Mouse (Mus musculus) midbrain, embryonic 13.5 days (tissue): Measurements from ENCODE around the gene Rnaseh1. TPM values are rescaled to one million over a fixed set of nuclear protein-coding genes. Genes with fewer than 3 reads are reported as not detected.

Experiments used
- ATAC-seq: fragments of 200-750 bp; cut with Nextera tagmentation; 2 replicates; pipeline ENCODE4 v1.8.0; 2017; ENCODE audit warnings: mild to moderate bottlenecking, moderate TSS enrichment, moderate library complexity
- H3K27ac ChIP-seq: fragments of 300-500 bp; sonication (generic); 2 replicates; pipeline ENCODE4 v1.5.1; 2015; ENCODE audit warnings: inconsistent platforms, mild to moderate bottlenecking, moderate library complexity
- H3K27me3 ChIP-seq: fragments of 300-500 bp; sonication (generic); 2 replicates; pipeline ENCODE4 v1.6.1; 2015; ENCODE audit warnings: mild to moderate bottlenecking, inconsistent platforms
- H3K36me3 ChIP-seq: fragments of 300-500 bp; sonication (generic); 2 replicates; pipeline ENCODE4 v1.6.1; 2015; ENCODE audit warnings: mild to moderate bottlenecking, inconsistent platforms
- H3K4me1 ChIP-seq: fragments of 300-500 bp; sonication (generic); replicated peaks from 2 replicates; pipeline ENCODE4 v1.6.1; 2015; ENCODE audit warnings: inconsistent platforms
- H3K4me2 ChIP-seq: fragments of 300-500 bp; sonication (generic); replicated peaks from 2 replicates; pipeline ENCODE4 v1.6.1; 2015; ENCODE audit warnings: moderate library complexity, mild to moderate bottlenecking, inconsistent platforms
- H3K4me3 ChIP-seq: fragments of 300-500 bp; sonication (generic); replicated peaks from 2 replicates; pipeline ENCODE4 v1.5.1; 2015; ENCODE audit warnings: mild to moderate bottlenecking, inconsistent platforms
- H3K9ac ChIP-seq: fragments of 300-500 bp; sonication (generic); replicated peaks from 2 replicates; pipeline ENCODE4 v1.6.1; 2015; ENCODE audit warnings: mild to moderate bottlenecking, inconsistent platforms
- H3K9me3 ChIP-seq: fragments of 300-500 bp; sonication (generic); 2 replicates; pipeline ENCODE4 v1.6.1; 2016; ENCODE audit warnings: mild to moderate bottlenecking, inconsistent platforms
- WGBS: fragments of 180-500 bp; shearing (Covaris S2); methylation state at CpG from one replicate; pipeline ENCODE4 v1.1.7; 2015; 5-methylcytosine and 5-hydroxymethylcytosine counted together
- polyA plus RNA-seq: library from polyadenylated mRNA; unstranded; fragments of >200 nt; fragmentation: Nextera tagmentation; extraction: Ambion mirVana; gene quantifications from 2 replicates; pipeline ENCODE4 v1.2.1, GENCODE M21; 2015

Rnaseh1 gene
- polyA plus RNA-seq, result 24.9 and 28.7 TPM in 2 replicates

DNA sequence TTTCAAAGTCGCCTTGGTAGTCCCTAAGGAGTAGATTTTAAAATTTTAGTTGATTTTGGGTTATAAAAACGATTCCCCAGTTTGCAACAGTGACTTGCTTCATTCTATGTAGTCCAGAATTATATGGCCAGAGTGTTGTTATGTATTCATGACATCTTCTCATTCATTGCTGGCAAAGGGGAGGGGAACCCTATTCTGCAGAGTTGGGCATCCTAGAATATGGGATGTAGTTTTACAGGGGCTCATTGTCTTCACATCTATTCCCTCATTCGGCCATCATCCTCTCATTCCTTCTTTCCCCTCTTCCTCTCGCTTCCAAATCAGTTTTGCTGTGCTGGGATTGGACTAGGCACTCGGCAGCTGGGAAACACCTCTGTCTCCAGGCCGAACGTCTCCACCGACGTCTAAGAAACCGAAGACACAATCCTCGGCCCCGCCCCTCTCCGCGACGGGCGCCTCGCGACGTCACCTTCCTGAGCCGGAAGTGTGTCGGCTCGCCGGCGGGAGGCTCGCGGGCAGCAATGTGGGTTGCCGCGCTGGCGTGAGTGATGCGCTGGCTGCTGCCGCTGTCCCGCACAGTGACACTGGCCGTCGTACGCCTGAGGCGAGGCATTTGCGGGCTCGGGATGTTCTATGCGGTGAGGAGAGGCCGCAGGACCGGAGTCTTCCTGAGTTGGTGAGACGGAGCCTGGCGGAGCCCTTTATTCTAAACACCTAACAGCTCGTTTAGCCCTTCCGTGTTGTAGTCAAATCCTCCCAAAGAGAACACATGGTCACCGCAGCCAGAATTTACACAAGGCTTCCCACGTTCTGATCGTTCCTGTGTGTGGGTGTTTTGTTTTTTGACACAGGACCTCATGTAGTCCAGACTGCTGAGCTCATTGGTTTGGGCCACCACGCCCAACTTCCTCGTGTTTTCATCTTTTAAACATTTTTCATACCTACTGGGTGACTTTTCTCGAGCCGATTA lies at the start of gene Rnaseh1:
Gene Rnaseh1, plus strand, starts transcription at position 462 of the 970 bp plus-strand sequence.
- Histone ChIP-seq H3K27me3 (0 out of 2 replicates have a peak, but pooled peaks cover 8% of the 10 kb centered on the region), H3K4me2 (peak within 1 kb of the TSS; percentile 89), H3K9ac (peak within 1 kb of the TSS; percentile 79), H3K4me1 (peaks cover 15% of the 10 kb centered on the region), H3K27ac (peak within 1 kb of the TSS; percentile 85), H3K36me3 (peaks cover 16% of the 10 kb centered on the region), H3K4me3 (peak within 1 kb of the TSS; percentile 90), H3K9me3 (no peaks in the 10 kb centered on the region)
- 2% methylated on average over 52 of the region's 52 CpGs for WGBS
- peak; percentile 98 for ATAC-seq

DNA sequence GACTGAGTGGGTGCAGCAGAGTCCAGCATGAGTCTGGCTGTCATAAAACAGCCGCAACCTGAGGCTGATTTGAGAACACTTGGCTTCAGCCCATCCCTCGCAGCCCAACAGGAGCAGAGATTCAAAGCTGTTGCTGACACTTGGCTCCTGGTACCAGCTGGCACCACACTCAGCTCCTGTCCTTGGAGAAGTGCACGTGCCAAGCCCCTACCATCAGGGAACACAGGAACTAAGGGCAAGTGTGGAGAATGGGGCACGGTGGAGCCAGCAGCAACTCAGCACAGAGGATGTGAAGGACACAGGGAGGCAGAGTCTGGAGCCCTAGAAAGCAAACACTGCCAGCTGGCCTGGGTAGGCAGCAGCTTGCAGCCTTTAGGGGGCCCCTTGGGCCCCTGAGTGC lies 47.1 kb upstream of the Rnaseh1 start:
- H3K4me3 ChIP-seq, result no peak overlapping the region
- no peak overlapping the region for H3K27ac ChIP-seq
- peak; percentile 43 for ATAC-seq
- H3K9ac ChIP-seq, result peak overlapping the region; percentile 19; the same call in 1 of the 2 replicates
- H3K36me3 ChIP-seq, result no peaks in the 10 kb centered on the region
- no peak overlapping the region for H3K4me2 ChIP-seq
- WGBS, result 17% methylated on average over 4 of the region's 4 CpGs
- H3K9me3 ChIP-seq, result no peaks in the 10 kb centered on the region
- H3K27me3 ChIP-seq, result no peaks in the 10 kb centered on the region
- H3K4me1 ChIP-seq, result peaks cover 23% of the 10 kb centered on the region

- Histone ChIP-seq H3K4me3 (no peak overlapping the region), H3K27ac (no peak overlapping the region), H3K4me1 (peaks cover 30% of the 10 kb centered on the region), H3K9ac (no peak overlapping the region), H3K36me3 (no peaks in the 10 kb centered on the region), H3K9me3 (no peaks in the 10 kb centered on the region), H3K4me2 (no peak overlapping the region), H3K27me3 (no peaks in the 10 kb centered on the region)
- ATAC-seq, result no peak
- 76% methylated on average over 1 of the region's 1 CpGs for WGBS
Measured at GRCm38 (mm10) chr12:28603494-28603893, 45.9 kb upstream of the Rnaseh1 start.

GRCm38 (mm10) chr12:28607546-28608305 lies 41.7 kb upstream of the Rnaseh1 start:
- no peaks in the 10 kb centered on the region for H3K36me3 ChIP-seq
- H3K9ac ChIP-seq, result peak overlapping the region; percentile 44
- H3K4me2 ChIP-seq, result peak overlapping the region; percentile 43
- no peaks in the 10 kb centered on the region for H3K9me3 ChIP-seq
- H3K27me3 ChIP-seq, result no peaks in the 10 kb centered on the region
- peak overlapping the region; percentile 85 for H3K27ac ChIP-seq
- peaks cover 21% of the 10 kb centered on the region for H3K4me1 ChIP-seq
- ATAC-seq, result peak; percentile 85
- H3K4me3 ChIP-seq, result 0 out of 2 replicates have a peak overlapping the region, but pooled peaks have one; percentile 4
- WGBS, result 35% methylated on average over 17 of the region's 17 CpGs

DNA sequence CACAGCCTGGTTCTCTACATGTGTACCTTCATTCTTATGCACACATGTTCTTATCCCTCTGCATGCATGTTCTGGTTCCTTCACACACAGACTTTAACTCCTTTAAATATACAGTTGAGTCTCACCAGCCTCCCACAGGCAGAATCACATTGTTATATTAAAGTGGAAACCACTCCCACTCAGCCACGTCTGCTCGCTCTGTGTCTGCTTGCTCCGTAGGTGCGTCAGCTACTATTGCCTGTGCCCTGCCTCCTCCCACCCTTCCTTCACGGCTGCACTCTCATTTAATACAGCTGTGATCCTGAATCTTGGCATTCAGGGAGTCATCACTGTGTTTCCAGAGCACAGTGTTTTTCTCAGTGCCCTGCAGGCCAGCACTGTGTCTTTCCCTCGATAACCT lies 37.0 kb upstream of the Rnaseh1 start:
- Histone ChIP-seq H3K36me3 (no peaks in the 10 kb centered on the region), H3K27me3 (no peaks in the 10 kb centered on the region), H3K4me2 (no peak overlapping the region), H3K9me3 (no peaks in the 10 kb centered on the region), H3K27ac (0 out of 2 replicates have a peak overlapping the region, but pooled peaks have one; percentile 30), H3K4me3 (no peak overlapping the region), H3K4me1 (peaks cover 15% of the 10 kb centered on the region), H3K9ac (no peak overlapping the region)
- no peak for ATAC-seq
- 77% methylated on average over 6 of the region's 6 CpGs for WGBS

- no peaks in the 10 kb centered on the region for H3K36me3 ChIP-seq
- 70% methylated on average over 7 of the region's 7 CpGs for WGBS
- H3K9me3 ChIP-seq, result no peaks in the 10 kb centered on the region
- H3K27me3 ChIP-seq, result no peaks in the 10 kb centered on the region
- no peak for ATAC-seq
- no peak overlapping the region for H3K27ac ChIP-seq
- no peak overlapping the region for H3K9ac ChIP-seq
- no peak overlapping the region for H3K4me2 ChIP-seq
- H3K4me1 ChIP-seq, result no peaks in the 10 kb centered on the region
- H3K4me3 ChIP-seq, result no peak overlapping the region
Measured at GRCm38 (mm10) chr12:28614401-28614800, 35.0 kb upstream of the Rnaseh1 start.

GRCm38 (mm10) chr12:28617297-28617696 lies 32.1 kb upstream of the Rnaseh1 start:
- Histone ChIP-seq H3K4me3 (no peak overlapping the region), H3K4me2 (no peak overlapping the region), H3K36me3 (no peaks in the 10 kb centered on the region), H3K9ac (no peak overlapping the region), H3K27ac (no peak overlapping the region), H3K27me3 (no peaks in the 10 kb centered on the region), H3K9me3 (no peaks in the 10 kb centered on the region), H3K4me1 (peaks cover 6% of the 10 kb centered on the region; the same call in 1 of the 2 replicates)
- ATAC-seq, result no peak
- 77% methylated on average over 4 of the region's 4 CpGs for WGBS

DNA sequence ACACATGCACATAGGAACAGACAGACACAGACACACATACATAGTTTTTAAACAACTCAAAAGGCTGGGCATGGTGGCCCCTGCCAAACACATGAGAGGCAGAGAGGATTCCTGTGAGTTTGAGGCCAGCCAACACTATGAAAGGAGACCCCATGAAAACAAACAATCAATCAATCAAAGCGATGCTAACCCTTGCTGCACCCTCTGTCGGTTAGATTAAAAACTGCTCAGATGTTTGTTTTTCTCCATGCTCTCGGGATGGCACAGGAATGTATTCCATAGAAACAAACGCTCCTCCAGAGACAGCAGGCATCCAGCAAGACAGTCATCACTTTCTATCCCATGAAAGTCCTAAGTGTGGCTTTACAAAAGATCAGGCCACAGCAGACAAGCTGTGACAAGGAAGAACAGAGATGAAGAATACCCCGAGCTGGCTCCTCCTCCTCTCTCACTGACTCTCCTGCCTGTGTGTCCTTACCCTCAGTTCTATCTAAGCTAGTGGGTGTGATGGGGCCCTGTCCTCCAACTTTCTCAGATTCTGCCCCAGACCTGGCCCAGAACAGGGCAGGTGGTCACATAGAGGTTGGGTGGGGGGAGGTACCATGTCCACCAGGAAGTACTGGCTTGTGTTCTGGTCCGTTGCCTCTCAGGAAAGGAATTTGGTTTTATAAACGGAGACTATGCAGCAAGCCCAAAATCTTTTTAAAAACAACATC lies 27.8 kb upstream of the Rnaseh1 start:
- 39% methylated on average over 7 of the region's 7 CpGs for WGBS
- H3K9ac ChIP-seq, result no peak overlapping the region; the same call in 1 of the 2 replicates

GRCm38 (mm10) chr12:28622167-28622532 lies 27.3 kb upstream of the Rnaseh1 start:
- Histone ChIP-seq H3K4me3 (no peak overlapping the region), H3K9me3 (no peaks in the 10 kb centered on the region), H3K27ac (no peak overlapping the region), H3K4me1 (peaks cover 6% of the 10 kb centered on the region; the same call in 1 of the 2 replicates), H3K36me3 (0 out of 2 replicates have a peak, but pooled peaks cover 2% of the 10 kb centered on the region), H3K4me2 (no peak overlapping the region), H3K9ac (peak overlapping the region; percentile 28; the same call in 1 of the 2 replicates), H3K27me3 (no peaks in the 10 kb centered on the region)
- WGBS, result 60% methylated on average over 5 of the region's 5 CpGs
- ATAC-seq, result no peak

More for the DNA sequence above, 27.8 kb upstream of the Rnaseh1 start:
- ATAC-seq, result no peak
- no peak overlapping the region for H3K27ac ChIP-seq
- no peaks in the 10 kb centered on the region for H3K27me3 ChIP-seq
- no peak overlapping the region for H3K4me2 ChIP-seq
- H3K4me3 ChIP-seq, result no peak overlapping the region
- H3K9me3 ChIP-seq, result no peaks in the 10 kb centered on the region
- H3K4me1 ChIP-seq, result peaks cover 6% of the 10 kb centered on the region; the same call in 1 of the 2 replicates
- no peaks in the 10 kb centered on the region for H3K36me3 ChIP-seq

DNA sequence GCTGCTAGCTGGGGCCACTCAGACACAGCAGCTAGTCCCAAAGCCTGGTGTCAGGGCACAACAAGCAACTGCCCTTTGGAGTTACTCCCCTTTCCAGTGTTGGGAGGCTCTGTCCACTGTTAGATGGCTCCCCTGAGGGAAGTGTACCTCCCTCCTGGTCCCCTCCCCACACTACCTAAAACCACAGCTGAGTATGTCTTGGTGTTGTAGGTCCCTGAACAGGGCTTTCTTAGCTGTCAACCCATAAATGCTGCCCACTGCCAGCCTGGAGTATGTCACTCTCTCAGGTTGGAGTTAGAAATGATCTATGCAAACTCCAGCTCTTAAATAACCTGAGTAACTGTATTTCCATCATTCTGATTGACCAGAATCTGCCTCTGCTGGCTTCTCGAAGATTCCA lies 26.8 kb upstream of the Rnaseh1 start:
- no peaks in the 10 kb centered on the region for H3K9me3 ChIP-seq

GRCm38 (mm10) chr12:28623195-28623594 lies 26.2 kb upstream of the Rnaseh1 start, which contains the start of gene Colec11:
Colec11 (minus strand) TSS chr12:28623377.
- H3K9ac ChIP-seq, result peak within 1 kb of the TSS; percentile 28; the same call in 1 of the 2 replicates
- H3K27me3 ChIP-seq, result no peaks in the 10 kb centered on the region
- H3K4me3 ChIP-seq, result no peak within 1 kb of the TSS
- H3K4me1 ChIP-seq, result peaks cover 6% of the 10 kb centered on the region; the same call in 1 of the 2 replicates
- no peak for ATAC-seq
- WGBS, result 59% methylated on average over 5 of the region's 5 CpGs
- peaks cover 8% of the 10 kb centered on the region for H3K36me3 ChIP-seq
- H3K9me3 ChIP-seq, result no peaks in the 10 kb centered on the region
- H3K4me2 ChIP-seq, result no peak within 1 kb of the TSS
- no peak within 1 kb of the TSS for H3K27ac ChIP-seq

More for the DNA sequence above, 26.8 kb upstream of the Rnaseh1 start:
- ATAC-seq, result no peak
- H3K4me1 ChIP-seq, result peaks cover 6% of the 10 kb centered on the region; the same call in 1 of the 2 replicates
- no peaks in the 10 kb centered on the region for H3K27me3 ChIP-seq
- 79% methylated on average over 1 of the region's 1 CpGs for WGBS
- no peak overlapping the region for H3K27ac ChIP-seq
- H3K36me3 ChIP-seq, result 0 out of 2 replicates have a peak, but pooled peaks cover 2% of the 10 kb centered on the region
- no peak overlapping the region for H3K9ac ChIP-seq
- no peak overlapping the region for H3K4me3 ChIP-seq
- no peak overlapping the region for H3K4me2 ChIP-seq
